Mouse (Mus musculus): Measurements from ENCODE around the gene Zcchc18.

GRCm38 (mm10) chrX:137034322-137034721 lies 41.4 kb downstream of the Zcchc18 start:
- TF ChIP-seq POLR2A (IDR thresholded peaks at IDR 0.05; ENCODE audit: insufficient read depth, low read length), result no peak
- no peak for TF ChIP-seq CTCF (IDR thresholded peaks at IDR 0.05; ENCODE audit: low read depth, low read length)
- TF ChIP-seq EP300 (IDR thresholded peaks at IDR 0.05; ENCODE audit: insufficient read depth, low read depth, low read length), result peak; percentile 99

Data from ES-Bruce4 (cell line).